ENCODE assay signal across 8 mouse cellular contexts in the genomic region with DNA sequence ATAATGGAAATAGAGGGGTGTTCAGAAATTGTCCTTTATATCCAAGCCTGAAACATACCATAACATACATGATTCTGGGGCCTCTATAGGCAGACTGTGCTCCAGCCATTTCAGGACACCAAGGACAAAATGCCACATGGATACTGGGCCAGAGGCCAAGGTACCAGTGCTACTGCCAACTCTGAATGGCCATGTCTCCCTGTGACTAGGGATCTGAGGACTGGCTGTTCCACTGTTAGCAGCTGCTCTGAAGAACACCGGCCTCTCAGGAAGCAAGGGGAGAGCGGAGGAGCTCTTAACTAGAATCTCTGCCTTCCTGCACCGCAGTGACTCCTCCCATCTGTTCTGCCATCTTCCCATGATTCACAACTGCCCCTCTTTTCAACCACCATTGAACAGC.
DNase-seq lines count a peak whose midpoint lies in the region; ATAC-seq and TF ChIP-seq lines count a peak whose summit lies in the region.
"Had no signal": no experiment of that assay in that cellular context is flagged by ENCODE, and none has a peak within 500 bp of the region (broad histone marks: within the 10 kb centered on the region; RNA-seq: fewer than 3 reads in every experiment).

No protein-coding gene starts in this region.

- no peaks in the 10 kb centered on the region for H3K27me3 ChIP-seq in kidney, adult 2 months (replicated peaks; ENCODE audit: control insufficient read depth, insufficient read depth, low read length)
- H3K27me3 ChIP-seq in heart, postnatal 0 days (ENCODE audit: control insufficient read depth, insufficient read depth, low read length) = no peaks in the 10 kb centered on the region
- H3K27me3 ChIP-seq in limb, embryonic 10.5 days (ENCODE audit: low read depth, poor library complexity, severe bottlenecking) = no peaks in the 10 kb centered on the region
- H3K27me3 ChIP-seq: embryonic facial prominence, embryonic 12.5 days had no signal

- no peak overlapping the region for H3K9ac ChIP-seq in heart, postnatal 0 days (replicated peaks; ENCODE audit: low read depth, low read length)
- H3K9ac ChIP-seq: embryonic facial prominence, embryonic 12.5 days had no signal

- ATAC-seq in heart, postnatal 0 days (ENCODE audit: insufficient read depth, low read depth) = peak; percentile 94

- H3K4me2 ChIP-seq in heart, postnatal 0 days (ENCODE audit: low read depth, low read length) = no peak overlapping the region
- H3K4me2 ChIP-seq: embryonic facial prominence, embryonic 12.5 days had no signal

- no peak; the same call in 1 of the 2 replicates for TF ChIP-seq EP300 in heart, postnatal 0 days (IDR thresholded peaks at IDR 0.05; ENCODE audit: low read depth)

- no peak for TF ChIP-seq POLR2A in kidney, adult 2 months (IDR thresholded peaks at IDR 0.05; ENCODE audit: low read depth, low read length)

- no peak for TF ChIP-seq CTCF in kidney, adult 2 months (conservative IDR thresholded peaks at IDR 0.05; ENCODE audit: insufficient read depth, insufficient read length, low read depth, low read length)
- no peak for TF ChIP-seq CTCF in heart, postnatal 0 days (IDR thresholded peaks at IDR 0.05; ENCODE audit: low read depth)

- peak; percentile 39 for DNase-seq in kidney, adult 2 months
- no peak for DNase-seq in kidney, postnatal 10 days
- peak; percentile 72 for DNase-seq in adrenal gland, postnatal 10 days
- peak; percentile 83 for DNase-seq in cerebellum, adult 18-20 months
- DNase-seq in heart, postnatal 0 days (ENCODE audit: low spot score) = peak; percentile 91
- no peak for DNase-seq in urinary bladder, postnatal 36 days (ENCODE audit: low spot score in 2 of 2)
- DNase-seq in limb, embryonic 10.5 days (ENCODE audit: low spot score) = no peak

- 79% methylated on average over 3 of the region's 3 CpGs for WGBS in kidney, adult 2 months
- WGBS in heart, postnatal 0 days = 33% methylated on average over 3 of the region's 3 CpGs
- WGBS in limb, embryonic 10.5 days = 96% methylated on average over 3 of the region's 3 CpGs

- no peaks in the 10 kb centered on the region for H3K4me1 ChIP-seq in kidney, adult 2 months (ENCODE audit: control insufficient read depth, insufficient read depth, low read length)
- peaks cover 31% of the 10 kb centered on the region for H3K4me1 ChIP-seq in heart, postnatal 0 days (ENCODE audit: control insufficient read depth, insufficient read depth)
- no peaks in the 10 kb centered on the region for H3K4me1 ChIP-seq in limb, embryonic 10.5 days
- H3K4me1 ChIP-seq: embryonic facial prominence, embryonic 12.5 days had no signal

- H3K9me3 ChIP-seq in heart, postnatal 0 days (replicated peaks; ENCODE audit: control insufficient read depth, low read length) = no peaks in the 10 kb centered on the region
- no peaks in the 10 kb centered on the region for H3K9me3 ChIP-seq in limb, embryonic 10.5 days (replicated peaks)
- H3K9me3 ChIP-seq: embryonic facial prominence, embryonic 12.5 days had no signal

- H3K4me3 ChIP-seq in kidney, adult 2 months (ENCODE audit: insufficient read depth, low read depth, low read length) = no peak overlapping the region
- H3K4me3 ChIP-seq in heart, postnatal 0 days (ENCODE audit: low read depth, low read length) = no peak overlapping the region
- H3K4me3 ChIP-seq in limb, embryonic 10.5 days = no peak overlapping the region
- H3K4me3 ChIP-seq: embryonic facial prominence, embryonic 12.5 days had no signal

- no peak overlapping the region for H3K27ac ChIP-seq in kidney, adult 2 months (ENCODE audit: insufficient read depth, low read depth, low read length)
- H3K27ac ChIP-seq in heart, postnatal 0 days (ENCODE audit: low read depth) = peak overlapping the region; percentile 98
- no peak overlapping the region for H3K27ac ChIP-seq in limb, embryonic 10.5 days
- H3K27ac ChIP-seq: embryonic facial prominence, embryonic 12.5 days had no signal

- H3K36me3 ChIP-seq in kidney, adult 2 months (ENCODE audit: control insufficient read depth, insufficient read depth, low read length) = peaks cover 8% of the 10 kb centered on the region
- H3K36me3 ChIP-seq in heart, postnatal 0 days (replicated peaks; ENCODE audit: control insufficient read depth, insufficient read depth, low read length) = peaks cover 70% of the 10 kb centered on the region
- peaks cover 94% of the 10 kb centered on the region for H3K36me3 ChIP-seq in limb, embryonic 10.5 days

Comparison
In these comparisons a context has a peak if more than half of its experiments do, and no peak if none do; other contexts are left out.
1. DNase-seq: peak in kidney, adult 2 months (single experiment), adrenal gland, postnatal 10 days (single experiment), cerebellum, adult 18-20 months (2 of 2) and heart, postnatal 0 days (single experiment); none in kidney, postnatal 10 days (single experiment), urinary bladder, postnatal 36 days (0 of 2) and limb, embryonic 10.5 days (single experiment).